Mouse (Mus musculus): ENCODE results near the gene Larp7.

DNA sequence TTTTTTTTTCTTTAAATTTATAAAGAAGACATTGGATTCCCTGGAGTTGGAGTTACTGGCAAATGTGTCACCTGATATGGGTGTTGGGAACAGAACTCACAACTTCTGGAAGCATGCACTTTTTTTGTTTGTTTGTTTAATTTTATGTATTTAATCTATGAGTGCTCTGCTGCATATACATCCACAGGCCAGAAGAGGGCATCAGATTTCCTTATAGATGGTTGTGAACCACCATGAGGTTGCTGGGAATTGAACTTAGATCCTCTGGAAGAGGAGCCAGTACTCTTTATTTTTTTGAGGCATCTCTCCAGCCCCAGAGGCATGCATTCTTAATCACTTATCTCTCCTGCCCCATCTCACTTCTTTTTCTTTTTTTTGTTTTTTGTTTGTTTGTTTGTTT lies 5.1 kb upstream of the Larp7 start:
- TF ChIP-seq POLR2A (IDR thresholded peaks at IDR 0.05; ENCODE audit: extremely low read depth, insufficient read depth, low read length) (no peak), CTCF (IDR thresholded peaks at IDR 0.05; ENCODE audit: low read depth, low read length) (no peak)
